Mouse (Mus musculus) frontal cortex, adult (tissue): ENCODE results near the gene Dusp28.
"Not testable (repeated sequence)": the region's sequence is repeated elsewhere in the genome, so short reads cannot be mapped to it uniquely, and the experiment has no call there.

Source experiments
- ATAC-seq: cut with Nextera tagmentation; 2 replicates; pipeline ENCODE4 v1.9.2; 2017; ENCODE audit warnings: mild to moderate bottlenecking, moderate library complexity, mixed read lengths; ENCODE audit not compliant: low TSS enrichment

Gene Dusp28

DNA sequence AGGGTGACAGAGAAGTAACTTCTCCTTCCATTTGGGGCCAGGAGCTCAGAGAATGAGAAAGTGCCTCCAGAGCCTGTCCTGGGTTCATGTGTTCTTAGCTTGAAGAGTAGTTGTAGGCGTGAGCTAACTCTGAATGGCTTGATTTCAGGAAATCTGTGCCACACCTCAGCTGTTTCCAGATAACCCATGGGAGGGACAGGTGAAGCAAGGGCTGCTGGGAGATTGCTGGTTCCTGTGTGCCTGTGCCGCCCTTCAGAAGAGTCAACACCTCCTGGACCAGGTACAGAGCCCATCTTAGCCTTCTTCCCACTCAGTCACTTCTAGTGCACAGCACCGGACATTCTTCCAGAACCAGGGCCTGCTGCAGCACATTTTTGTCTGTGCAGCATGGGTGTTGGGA, 31.0 kb downstream of the Dusp28 start:
- no peak for ATAC-seq

DNA sequence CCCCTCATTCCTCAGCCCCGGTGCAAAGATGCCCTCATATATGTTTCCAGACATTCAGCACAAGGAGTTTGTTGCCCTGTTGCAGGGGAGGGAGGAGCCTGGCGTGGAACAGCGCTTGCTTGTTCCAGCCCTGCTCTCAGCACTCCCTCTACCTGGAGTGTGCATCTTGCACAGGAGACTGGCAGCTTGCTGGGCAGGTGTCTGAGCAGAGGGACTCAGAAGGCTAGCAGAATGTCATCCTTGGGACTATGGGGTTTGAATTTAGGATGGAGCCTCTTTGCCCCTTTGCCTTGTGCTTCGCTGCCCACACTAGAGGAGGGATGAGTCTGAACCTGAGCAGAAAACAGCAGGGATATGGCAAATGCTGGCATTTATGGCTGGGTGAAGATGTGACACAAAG, 33.0 kb downstream of the Dusp28 start:
- no peak for ATAC-seq

DNA sequence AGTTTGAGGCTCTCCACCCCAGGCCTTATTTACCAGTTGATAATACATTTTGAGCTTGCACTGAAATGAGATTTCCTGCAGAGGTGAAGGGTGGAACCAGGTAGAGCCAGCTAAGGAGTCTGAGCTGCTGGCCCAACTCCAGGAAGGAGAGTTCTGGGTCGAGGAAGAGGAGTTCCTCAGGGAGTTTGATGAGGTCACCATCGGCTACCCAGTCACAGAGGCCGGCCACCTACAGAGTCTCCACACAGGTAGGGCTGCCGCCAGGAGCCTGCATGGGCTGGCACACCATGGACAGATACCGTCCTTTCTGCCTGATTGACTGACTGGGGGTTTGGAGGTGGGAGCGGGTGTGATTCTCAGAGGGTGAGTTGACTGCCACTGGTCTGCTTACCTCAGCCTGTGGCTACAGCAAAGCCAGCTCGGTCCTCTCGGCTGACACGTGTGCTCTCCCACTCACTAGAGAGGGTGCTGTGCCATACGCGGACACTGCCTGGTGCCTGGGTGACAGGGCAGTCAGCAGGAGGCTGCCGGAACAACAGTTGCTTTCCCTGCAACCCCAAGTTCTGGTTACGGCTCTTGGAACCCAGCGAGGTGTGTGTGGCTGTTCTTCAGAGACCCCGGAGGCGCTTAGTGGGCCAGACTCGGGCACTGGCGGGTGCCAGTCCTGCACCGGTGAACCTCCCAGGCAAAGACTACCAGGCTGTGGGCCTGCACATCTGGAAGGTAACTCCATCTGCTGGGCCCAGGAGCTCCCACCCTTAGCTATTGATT, 36.6 kb downstream of the Dusp28 start:
- no peak for ATAC-seq

DNA sequence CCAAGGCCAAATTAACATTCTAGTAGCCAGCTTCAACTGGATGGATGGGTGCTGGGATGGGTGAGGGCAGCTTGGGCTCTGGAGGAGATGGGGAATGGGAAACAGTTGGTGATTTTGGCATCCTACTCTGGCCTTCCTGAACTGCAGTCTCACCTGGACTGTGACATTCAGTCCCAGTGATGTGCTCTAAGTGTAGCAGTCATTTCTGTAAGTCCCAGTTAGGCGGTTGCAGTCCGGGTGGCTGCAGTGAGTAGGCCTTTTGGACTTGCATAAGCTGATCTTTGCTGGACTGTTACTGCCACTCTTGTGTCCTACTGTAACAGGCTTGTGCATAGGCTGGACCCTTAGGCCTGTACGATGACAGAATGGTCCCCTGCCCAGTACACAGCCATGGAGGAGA, 41.2 kb downstream of the Dusp28 start:
- ATAC-seq: no peak

DNA sequence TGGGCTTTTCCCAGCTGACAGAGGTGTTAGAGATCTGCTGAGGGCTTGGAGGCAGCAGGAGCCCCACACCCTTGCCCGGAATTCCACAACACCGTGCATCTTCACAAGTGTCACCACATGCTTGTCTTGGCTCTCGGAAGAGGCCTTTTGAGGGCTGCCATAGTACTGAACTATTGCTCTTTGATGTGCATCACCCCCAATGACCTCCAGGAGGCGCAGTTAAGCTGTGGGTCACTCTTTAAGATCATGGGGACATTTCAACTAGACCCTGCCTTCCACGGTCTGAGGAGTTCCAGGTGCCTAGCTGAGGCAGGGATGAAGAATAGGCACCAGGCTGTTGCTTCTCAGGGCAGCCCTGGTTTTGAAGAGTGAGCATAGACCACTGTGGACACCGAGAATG, 42.6 kb downstream of the Dusp28 start:
- ATAC-seq: no peak

DNA sequence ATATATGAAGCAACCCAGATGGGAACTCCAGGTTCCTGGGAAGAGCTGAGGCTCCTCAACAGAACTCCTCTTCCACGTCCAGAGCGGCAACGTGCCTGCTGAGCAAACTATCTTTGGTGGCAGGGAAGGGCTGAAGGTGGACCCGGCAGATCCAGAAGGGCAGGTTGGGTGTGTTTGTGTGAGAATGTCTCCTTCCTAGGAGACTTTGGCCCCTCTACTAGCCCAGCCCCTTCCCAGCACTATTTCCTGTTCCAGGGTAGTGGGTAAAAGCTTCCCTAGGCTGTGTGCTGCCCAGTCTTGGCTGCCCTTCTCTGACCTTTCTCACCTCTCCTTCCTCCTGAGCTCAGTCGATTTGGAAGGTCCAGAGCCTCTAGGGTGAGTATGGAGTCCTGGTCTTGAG, 43.8 kb downstream of the Dusp28 start, which contains the start of gene Gpr35:
Gene Gpr35 (plus strand): TSS at position 259 of the 400 bp plus-strand sequence.
- ATAC-seq: no peak

DNA sequence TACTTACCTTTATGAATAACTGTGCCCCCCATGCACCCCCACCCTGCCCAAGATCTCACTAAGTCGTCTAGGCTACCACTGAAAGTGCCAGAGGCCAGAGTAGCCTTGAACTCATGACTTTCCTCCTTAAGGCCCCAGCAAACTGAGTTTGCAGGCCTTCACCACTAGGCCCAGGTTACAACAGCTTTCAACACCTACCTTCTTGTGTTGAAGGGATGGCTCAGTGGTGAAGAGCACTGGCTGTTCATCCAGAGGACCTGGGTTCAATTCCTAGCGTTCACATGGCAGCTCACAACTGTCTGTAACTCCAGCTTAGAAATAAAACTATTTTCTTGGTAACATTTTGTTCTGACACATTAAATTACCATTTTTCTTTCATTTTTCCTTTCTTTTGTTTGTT, 46.9 kb downstream of the Dusp28 start:
- ATAC-seq: no peak

DNA sequence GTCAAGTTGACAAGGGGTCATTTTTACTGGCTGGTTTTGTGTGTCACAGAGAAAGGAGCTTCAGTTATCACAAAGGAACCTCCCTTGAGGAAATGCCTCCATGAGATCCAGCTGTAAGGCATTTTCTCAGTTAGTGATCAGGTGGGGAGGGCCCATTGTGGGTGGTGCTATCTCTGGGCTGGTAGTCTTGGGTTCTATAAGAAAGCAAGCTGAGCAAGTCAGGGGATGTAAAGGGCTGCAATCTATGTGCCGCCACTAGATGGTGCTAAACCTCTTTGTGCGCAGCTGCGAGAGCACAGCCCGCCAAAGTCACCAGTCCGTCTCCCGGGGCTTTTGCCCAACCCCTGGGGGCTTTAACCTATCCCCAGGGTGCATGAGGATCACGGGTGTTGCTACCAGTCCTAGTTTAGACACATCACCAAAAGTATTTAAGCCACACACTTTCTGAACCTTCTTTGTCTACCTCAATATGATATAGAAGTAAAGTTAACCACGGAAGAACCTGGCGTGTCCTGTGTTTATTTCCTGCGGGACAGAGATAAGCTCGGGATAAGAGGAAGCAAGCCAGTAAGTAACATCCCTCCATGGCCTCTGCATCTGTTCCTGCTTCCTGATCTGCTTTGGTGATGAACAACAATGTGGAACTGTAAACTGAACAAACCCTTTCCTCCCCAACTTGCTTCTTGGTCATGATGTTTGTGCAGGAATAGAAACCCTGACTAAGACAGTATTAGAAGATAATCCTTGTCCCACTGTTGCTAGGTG, 50.0 kb downstream of the Dusp28 start:
- not testable (repeated sequence) for ATAC-seq
